Mouse (Mus musculus) limb, embryonic 10.5 days (tissue): ENCODE data around the gene Ube3c. TPM values are rescaled to one million over a fixed set of nuclear protein-coding genes. Genes with fewer than 3 reads are reported as not detected.
A peak's percentile ranks its signal among the peaks of the same experiment; 100 is the strongest.
"Not testable (repeated sequence)": the region's sequence is repeated elsewhere in the genome, so short reads cannot be mapped to it uniquely, and the experiment has no call there.

ENCODE experiments used
- DNase-seq: peaks from one replicate; pipeline ENCODE4 v3.0.0-alpha.2; 2017; ENCODE audit warnings: low spot score
- H3K27ac ChIP-seq: fragments of 300-500 bp; sonication (generic); 2 replicates; pipeline ENCODE4 v1.5.1; 2016; ENCODE audit warnings: mild to moderate bottlenecking
- H3K27me3 ChIP-seq: fragments of 300-500 bp; sonication (generic); 2 replicates; pipeline ENCODE4 v1.6.1; 2016; ENCODE audit warnings: low read depth, mild to moderate bottlenecking; ENCODE audit not compliant: poor library complexity, severe bottlenecking
- H3K36me3 ChIP-seq: fragments of 300-500 bp; sonication (generic); 2 replicates; pipeline ENCODE4 v1.6.1; 2016; ENCODE audit warnings: mild to moderate bottlenecking, moderate library complexity
- H3K4me1 ChIP-seq: fragments of 300-500 bp; sonication (generic); 2 replicates; pipeline ENCODE4 v1.6.1; 2016
- H3K4me3 ChIP-seq: fragments of 300-500 bp; sonication (generic); 2 replicates; pipeline ENCODE4 v1.5.1; 2016; ENCODE audit warnings: mild to moderate bottlenecking, moderate library complexity
- H3K9me3 ChIP-seq: fragments of 300-500 bp; sonication (generic); replicated peaks from 2 replicates; pipeline ENCODE4 v1.6.1; 2016; ENCODE audit warnings: mild to moderate bottlenecking
- WGBS: fragments of 180-500 bp; shearing (Covaris S2); methylation state at CpG from one replicate; pipeline ENCODE4 v1.1.7; 2016; 5-methylcytosine and 5-hydroxymethylcytosine counted together
- polyA plus RNA-seq: library from polyadenylated mRNA; unstranded; fragments of >200 nt; fragmentation: Nextera tagmentation; extraction: Ambion mirVana; gene quantifications from 2 replicates; pipeline ENCODE4 v1.2.1, GENCODE M21; 2016

Ube3c gene
- polyA plus RNA-seq, 1 experiment from 2014 or later, result 32.5 TPM

DNA sequence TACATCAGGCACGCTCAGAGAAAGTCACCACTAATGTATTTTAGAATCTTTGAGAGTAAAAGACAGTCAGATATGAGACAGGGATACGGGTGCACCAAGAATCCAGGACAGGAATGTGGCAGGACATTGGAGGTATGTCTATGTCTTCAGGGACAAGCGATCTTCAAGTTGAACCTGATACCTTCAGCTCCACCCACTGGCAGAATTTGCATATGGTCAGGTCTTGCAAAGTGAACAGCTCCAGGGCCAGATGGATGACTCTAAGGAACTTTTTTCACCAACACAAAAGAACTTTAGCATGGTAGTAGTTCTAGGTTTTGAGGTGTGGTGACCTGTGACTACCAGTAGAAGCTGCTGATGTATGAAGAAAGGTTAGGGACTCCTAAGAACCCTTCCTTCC lies 62.7 kb downstream of the Ube3c start:
- Histone ChIP-seq H3K4me1 (no peaks in the 10 kb centered on the region), H3K27ac (no peak overlapping the region), H3K9me3 (no peaks in the 10 kb centered on the region), H3K4me3 (no peak overlapping the region), H3K27me3 (no peaks in the 10 kb centered on the region), H3K36me3 (peaks cover 65% of the 10 kb centered on the region)
- no peak for DNase-seq
- 82% methylated on average over 3 of the region's 3 CpGs for WGBS

DNA sequence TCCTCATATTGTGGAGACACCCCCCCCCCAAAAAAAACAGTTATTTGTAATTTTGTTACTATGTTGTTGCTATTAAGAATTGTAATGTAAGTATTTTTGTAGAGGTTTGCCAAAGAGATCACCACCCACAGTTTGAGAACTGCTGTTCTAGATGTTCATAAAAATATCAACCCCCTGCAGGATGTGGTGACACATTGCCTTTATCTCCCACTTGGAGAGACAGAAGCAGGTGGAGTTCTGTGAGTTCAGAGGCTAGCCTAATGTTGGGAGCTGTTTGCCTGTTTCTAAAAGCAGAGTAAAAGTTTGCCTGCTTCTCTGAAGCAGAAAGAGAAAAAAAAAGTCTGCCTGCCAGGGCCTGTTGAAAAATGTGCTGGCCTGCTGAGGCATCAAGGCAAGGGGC lies 67.3 kb downstream of the Ube3c start:
- no peak overlapping the region for H3K27ac ChIP-seq
- H3K27me3 ChIP-seq, result no peaks in the 10 kb centered on the region
- no peak for DNase-seq
- no peaks in the 10 kb centered on the region for H3K4me1 ChIP-seq
- no peak overlapping the region for H3K4me3 ChIP-seq
- peaks cover 84% of the 10 kb centered on the region for H3K36me3 ChIP-seq
- no peaks in the 10 kb centered on the region for H3K9me3 ChIP-seq

DNA sequence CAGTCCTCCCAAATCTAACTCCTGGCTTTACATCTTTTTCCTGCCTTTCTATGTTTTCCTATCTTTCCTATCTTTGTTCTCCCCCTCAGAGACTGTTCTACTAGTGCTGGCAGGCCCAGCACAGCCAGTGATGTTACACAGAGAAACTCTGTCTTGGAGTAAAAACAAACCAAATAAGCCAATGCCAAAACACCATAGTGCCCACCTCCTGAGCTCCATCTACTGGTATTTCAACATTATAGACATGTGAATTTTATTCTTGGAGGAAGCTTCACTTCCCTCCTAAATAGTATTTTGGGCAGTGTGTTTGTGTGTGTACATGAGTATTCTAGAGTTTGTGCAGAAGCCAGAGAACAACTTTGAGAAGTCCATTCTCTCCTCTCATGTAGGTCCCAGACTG lies 67.8 kb downstream of the Ube3c start:
- H3K9me3 ChIP-seq, result no peaks in the 10 kb centered on the region
- H3K27me3 ChIP-seq, result no peaks in the 10 kb centered on the region
- H3K27ac ChIP-seq, result no peak overlapping the region
- H3K4me1 ChIP-seq, result no peaks in the 10 kb centered on the region
- H3K4me3 ChIP-seq, result no peak overlapping the region
- H3K36me3 ChIP-seq, result peaks cover 81% of the 10 kb centered on the region
- DNase-seq, result no peak

DNA sequence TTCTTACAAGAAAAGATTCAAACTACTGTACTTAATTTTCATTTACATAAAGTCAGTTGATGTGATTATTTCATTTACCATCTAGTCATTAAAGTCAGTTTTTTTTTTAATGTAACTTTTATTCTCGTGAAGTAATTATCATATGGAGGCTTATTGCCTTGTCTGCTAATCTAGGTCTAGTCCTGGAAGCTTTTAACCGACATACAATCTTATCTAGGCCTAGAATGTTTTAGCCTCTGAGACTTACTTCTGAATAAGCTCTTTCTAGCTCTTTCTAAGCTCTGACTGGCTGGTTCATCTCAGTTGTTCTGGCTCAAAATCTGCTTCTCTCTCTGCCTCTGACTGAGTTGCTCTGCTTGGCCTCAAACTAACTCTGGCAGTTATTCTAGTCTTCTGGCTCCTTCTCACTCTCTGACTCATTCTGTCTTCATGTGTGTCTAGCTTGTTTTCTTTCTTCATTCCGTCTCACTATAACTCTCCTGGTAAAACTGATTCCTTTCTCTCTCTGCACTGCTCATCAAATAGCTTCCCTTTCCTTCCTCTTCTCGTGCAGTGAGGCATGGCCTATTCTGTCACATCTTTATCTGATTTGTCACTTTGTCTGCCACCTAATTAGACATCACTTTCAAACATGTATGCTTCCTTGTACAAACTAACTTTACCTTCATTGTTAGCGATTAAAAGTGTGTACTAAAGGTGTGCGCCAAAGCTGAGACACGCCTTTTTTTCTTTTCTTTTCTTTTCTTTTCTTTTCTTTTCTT lies 72.3 kb downstream of the Ube3c start:
- Histone ChIP-seq H3K27me3 (no peaks in the 10 kb centered on the region), H3K4me1 (no peaks in the 10 kb centered on the region), H3K9me3 (no peaks in the 10 kb centered on the region), H3K4me3 (no peak overlapping the region), H3K27ac (no peak overlapping the region), H3K36me3 (peaks cover 65% of the 10 kb centered on the region)
- 90% methylated on average over 7 of the region's 7 CpGs for WGBS
- no peak for DNase-seq

DNA sequence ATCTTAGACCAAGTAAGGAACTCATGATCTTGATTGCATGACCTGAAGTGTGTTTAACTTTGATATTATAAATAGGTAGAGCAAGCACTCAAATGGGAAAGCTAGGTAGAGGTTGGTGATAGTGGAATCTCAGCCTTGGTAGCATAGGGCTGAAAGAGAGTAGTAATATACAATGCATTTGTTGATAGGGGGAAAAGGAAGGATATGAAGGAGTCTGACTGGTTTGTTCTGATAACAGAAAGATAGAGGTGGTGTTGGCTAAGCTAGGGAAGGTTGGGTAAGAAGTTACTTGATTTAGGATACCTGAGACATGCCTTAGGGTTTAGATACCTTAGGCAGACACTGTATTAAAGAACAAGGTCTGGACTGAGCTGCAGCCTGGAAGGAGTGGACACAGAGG lies 82.7 kb downstream of the Ube3c start:
- Histone ChIP-seq H3K27ac (no peak overlapping the region), H3K27me3 (no peaks in the 10 kb centered on the region), H3K9me3 (no peaks in the 10 kb centered on the region), H3K4me1 (no peaks in the 10 kb centered on the region), H3K4me3 (no peak overlapping the region), H3K36me3 (peaks cover 41% of the 10 kb centered on the region)
- DNase-seq, result no peak

DNA sequence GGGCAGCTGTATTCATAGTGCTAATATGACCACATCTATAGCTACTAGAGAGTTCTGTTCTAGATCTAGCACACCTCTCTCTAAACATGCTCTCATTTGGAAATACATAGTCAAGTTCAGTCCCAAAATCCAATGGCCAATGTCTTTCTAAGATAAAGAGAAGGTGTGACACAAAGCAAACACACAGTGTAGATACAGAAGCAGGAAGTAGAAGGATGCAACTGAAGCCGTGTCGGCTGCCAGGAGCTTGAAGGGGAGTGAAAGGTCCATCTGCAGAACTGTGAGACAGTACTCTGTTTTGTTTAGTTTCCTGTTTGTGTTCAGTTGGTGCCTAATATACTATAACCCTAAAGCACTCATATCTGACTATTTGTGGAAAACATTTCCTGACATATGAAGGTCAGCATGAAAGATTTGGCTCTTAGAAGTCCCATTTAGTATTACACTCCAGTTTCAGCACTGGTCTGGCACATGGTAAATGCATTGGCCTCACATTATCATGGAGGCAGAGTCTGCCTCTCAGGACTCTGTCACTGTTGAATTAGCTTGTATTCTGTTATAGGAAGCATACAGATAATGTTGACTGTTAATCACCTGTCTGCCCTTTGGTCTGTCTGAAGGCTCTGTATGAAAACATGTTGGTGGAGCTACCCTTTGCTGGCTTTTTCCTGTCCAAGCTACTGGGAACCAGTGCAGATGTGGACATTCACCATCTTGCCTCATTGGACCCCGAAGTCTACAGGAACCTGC lies 88.7 kb downstream of the Ube3c start:
- Histone ChIP-seq H3K27me3 (no peaks in the 10 kb centered on the region), H3K27ac (no peak overlapping the region), H3K4me1 (no peaks in the 10 kb centered on the region), H3K9me3 (no peaks in the 10 kb centered on the region), H3K36me3 (peaks cover 62% of the 10 kb centered on the region), H3K4me3 (no peak overlapping the region)
- DNase-seq, result no peak
- WGBS, result 97% methylated on average over 3 of the region's 3 CpGs

DNA sequence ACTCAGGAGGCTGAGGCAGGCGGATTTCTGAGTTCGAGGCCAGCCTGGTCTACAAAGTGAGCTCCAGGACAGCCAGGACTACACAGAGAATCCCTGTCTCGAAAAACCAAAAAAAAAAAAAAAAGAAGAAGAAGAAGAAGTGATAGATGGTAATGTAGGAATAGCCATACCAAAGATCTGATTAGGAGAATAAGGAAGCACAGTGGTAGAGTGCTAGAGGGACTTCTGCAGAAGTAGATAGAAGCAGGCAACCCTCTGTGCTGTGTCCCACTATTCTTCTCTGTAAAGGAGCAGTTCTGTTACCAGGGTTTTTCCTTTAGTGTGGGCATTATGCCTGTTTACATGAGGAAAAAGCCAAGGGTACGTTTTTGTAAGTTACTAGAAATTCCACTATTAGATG lies 92.2 kb downstream of the Ube3c start:
- not testable (repeated sequence) for DNase-seq, H3K4me1 ChIP-seq, H3K27ac ChIP-seq, H3K9me3 ChIP-seq, H3K27me3 ChIP-seq, H3K4me3 ChIP-seq
- peaks cover 87% of the 10 kb centered on the region for H3K36me3 ChIP-seq
- WGBS, result 88% methylated on average over 4 of the region's 4 CpGs

DNA sequence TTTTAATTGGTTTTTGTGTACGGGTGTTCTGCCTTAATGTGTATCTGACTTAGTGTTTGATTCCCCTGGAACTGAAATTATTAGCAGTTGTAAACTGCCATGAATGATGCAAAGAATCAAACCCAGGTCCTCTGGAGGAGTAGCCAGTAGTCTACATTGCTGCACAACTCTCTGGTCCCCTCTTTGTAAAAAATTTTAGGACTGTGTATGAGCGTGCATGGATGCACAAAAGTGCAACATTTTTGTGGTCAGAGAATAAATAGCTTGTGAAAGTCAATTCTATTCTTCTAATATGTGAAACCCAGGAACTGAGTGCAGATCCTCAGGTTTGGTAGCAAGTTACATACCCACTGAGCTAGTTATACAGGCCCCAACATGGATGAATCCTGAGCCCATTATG lies 96.3 kb downstream of the Ube3c start:
- no peaks in the 10 kb centered on the region for H3K9me3 ChIP-seq
- no peak overlapping the region for H3K27ac ChIP-seq
- H3K27me3 ChIP-seq, result no peaks in the 10 kb centered on the region
- no peak for DNase-seq
- 86% methylated on average over 2 of the region's 2 CpGs for WGBS
- peaks cover 85% of the 10 kb centered on the region for H3K36me3 ChIP-seq
- H3K4me1 ChIP-seq, result no peaks in the 10 kb centered on the region
- H3K4me3 ChIP-seq, result no peak overlapping the region

DNA sequence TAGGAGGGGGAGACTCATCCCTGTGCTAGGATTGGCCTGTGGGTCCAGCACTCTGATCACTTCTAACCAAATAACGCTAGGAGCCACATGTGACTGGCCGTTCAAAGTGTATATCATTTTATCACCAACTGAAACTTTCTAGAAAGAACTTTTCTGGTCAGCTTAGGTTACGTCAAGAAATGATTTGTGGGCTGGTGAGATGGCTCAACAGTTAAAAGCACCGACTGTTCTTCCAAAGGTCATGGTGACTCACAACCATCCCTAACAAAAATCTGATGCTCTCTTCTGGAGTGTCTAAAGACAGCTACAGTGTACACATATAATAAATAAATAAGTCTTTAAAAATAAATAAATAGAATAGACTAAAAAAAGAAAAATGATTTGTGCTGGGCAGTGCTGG lies 103.5 kb downstream of the Ube3c start:
- no peak overlapping the region for H3K27ac ChIP-seq
- H3K36me3 ChIP-seq, result peaks cover 90% of the 10 kb centered on the region

DNA sequence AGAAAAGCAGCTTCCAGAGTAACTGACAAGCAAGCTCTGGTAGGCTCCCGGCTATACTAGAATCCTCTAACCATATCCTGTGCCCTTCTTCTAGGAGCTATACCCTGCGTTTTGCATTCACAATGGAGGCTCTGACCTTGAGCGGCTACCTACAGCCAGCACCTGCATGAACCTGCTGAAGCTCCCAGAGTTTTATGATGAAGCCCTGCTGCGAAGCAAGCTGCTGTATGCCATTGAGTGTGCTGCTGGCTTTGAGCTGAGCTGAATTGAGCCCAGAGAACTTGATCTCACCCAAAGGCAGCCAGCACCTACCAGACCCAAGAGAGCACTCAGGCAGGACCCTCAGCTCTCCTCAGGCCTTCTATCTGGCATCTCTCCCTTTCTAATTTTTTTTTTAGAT lies 105.3 kb downstream of the Ube3c start:
- no peaks in the 10 kb centered on the region for H3K9me3 ChIP-seq
- no peaks in the 10 kb centered on the region for H3K4me1 ChIP-seq
- H3K27me3 ChIP-seq, result no peaks in the 10 kb centered on the region
- WGBS, result 97% methylated on average over 4 of the region's 4 CpGs
- DNase-seq, result no peak
- H3K4me3 ChIP-seq, result no peak overlapping the region
- H3K27ac ChIP-seq, result no peak overlapping the region
- H3K36me3 ChIP-seq, result peaks cover 75% of the 10 kb centered on the region

More for the DNA sequence above, 103.5 kb downstream of the Ube3c start:
- Histone ChIP-seq H3K4me3 (no peak overlapping the region), H3K9me3 (no peaks in the 10 kb centered on the region), H3K27me3 (no peaks in the 10 kb centered on the region), H3K4me1 (no peaks in the 10 kb centered on the region)
- DNase-seq, result no peak
- 92% methylated on average over 4 of the region's 4 CpGs for WGBS

DNA sequence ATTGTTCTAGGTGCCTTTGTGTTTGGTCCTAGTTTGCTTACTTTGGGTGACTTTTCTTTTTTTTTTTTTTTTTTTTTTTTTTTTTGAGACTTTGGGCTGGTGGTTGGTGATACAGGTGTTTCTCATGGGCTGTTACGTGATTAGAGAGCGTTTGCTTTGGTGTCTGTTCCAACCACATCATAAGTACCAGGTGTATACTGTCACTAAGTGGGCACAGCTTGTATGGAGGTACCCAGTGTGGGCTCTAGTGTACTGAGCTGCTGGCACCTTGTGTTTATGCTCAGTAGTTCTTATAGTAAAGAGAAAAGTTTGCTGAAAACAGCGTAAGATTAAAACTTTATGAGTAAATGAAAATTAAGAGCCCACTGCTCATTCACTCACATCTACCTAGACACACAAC lies 107.4 kb downstream of the Ube3c start:
- peaks cover 64% of the 10 kb centered on the region for H3K36me3 ChIP-seq
- H3K27ac ChIP-seq, result no peak overlapping the region
- WGBS, result 97% methylated on average over 3 of the region's 3 CpGs
- DNase-seq, result no peak
- no peaks in the 10 kb centered on the region for H3K27me3 ChIP-seq
- no peak overlapping the region for H3K4me3 ChIP-seq
- no peaks in the 10 kb centered on the region for H3K9me3 ChIP-seq
- H3K4me1 ChIP-seq, result no peaks in the 10 kb centered on the region

DNA sequence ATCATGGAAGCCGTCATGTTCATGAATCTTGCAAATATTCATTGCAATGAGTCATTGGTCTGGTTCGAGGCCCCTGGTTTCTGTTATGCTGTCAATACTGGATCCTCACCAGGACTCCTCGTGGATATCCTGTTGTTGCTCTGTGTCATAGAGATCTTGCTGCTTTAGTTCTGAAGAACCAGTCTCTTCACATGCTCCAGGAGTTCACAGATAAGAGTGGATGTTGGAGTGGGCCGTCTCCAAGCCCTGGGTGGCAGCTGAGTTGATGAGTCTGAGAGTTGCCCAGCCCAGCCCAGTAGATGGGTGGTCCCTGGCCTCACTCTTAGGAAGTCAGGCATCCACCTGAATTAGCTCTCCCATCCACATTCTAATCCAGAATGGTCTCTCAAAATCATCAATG lies 116.0 kb downstream of the Ube3c start:
- no peaks in the 10 kb centered on the region for H3K27me3 ChIP-seq
- WGBS, result 86% methylated on average over 4 of the region's 4 CpGs

DNA sequence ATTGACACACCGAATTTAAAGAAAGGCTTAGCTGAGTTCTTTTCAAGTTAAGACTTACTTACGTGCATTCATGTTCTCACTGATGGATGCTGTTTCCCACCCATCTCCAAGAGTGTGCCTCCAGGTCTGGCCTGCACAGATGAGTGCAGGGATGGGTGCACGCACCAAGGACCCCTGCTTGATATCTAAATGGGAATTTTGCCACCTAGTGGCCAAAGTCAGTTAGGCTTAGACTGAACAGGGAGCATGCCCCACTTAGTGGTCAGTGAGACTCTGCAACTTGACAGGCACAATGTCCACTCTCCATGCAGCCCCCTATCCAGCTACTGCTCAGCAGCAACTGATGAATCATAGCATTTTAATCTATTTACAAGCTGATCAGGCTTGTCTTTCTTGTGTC lies 118.6 kb downstream of the Ube3c start:
- Histone ChIP-seq H3K36me3 (no peaks in the 10 kb centered on the region), H3K27me3 (no peaks in the 10 kb centered on the region), H3K4me1 (no peaks in the 10 kb centered on the region), H3K4me3 (no peak overlapping the region), H3K9me3 (no peaks in the 10 kb centered on the region), H3K27ac (no peak overlapping the region)
- WGBS, result 60% methylated on average over 3 of the region's 3 CpGs
- DNase-seq, result peak; percentile 46

More for the DNA sequence above, 116.0 kb downstream of the Ube3c start:
- DNase-seq, result no peak
- H3K4me1 ChIP-seq, result no peaks in the 10 kb centered on the region
- H3K9me3 ChIP-seq, result no peaks in the 10 kb centered on the region
- no peak overlapping the region for H3K4me3 ChIP-seq
- H3K36me3 ChIP-seq, result peaks cover 3% of the 10 kb centered on the region; the same call in 1 of the 2 replicates
- no peak overlapping the region for H3K27ac ChIP-seq
